Mouse (Mus musculus) neural tube, embryonic 12.5 days (tissue): ENCODE results near the gene Fgf12. TPM values are rescaled to one million over a fixed set of nuclear protein-coding genes. Genes with fewer than 3 reads are reported as not detected.

ENCODE experiments used
- ATAC-seq: fragments of 200-750 bp; cut with Nextera tagmentation; 2 replicates; pipeline ENCODE4 v1.8.0; 2017; ENCODE audit warnings: low read depth, mild to moderate bottlenecking, moderate TSS enrichment, moderate library complexity; ENCODE audit not compliant: low FRiP score
- H3K27ac ChIP-seq: fragments of 300-500 bp; sonication (generic); 2 replicates; pipeline ENCODE4 v1.5.1; 2016
- H3K27me3 ChIP-seq: fragments of 300-500 bp; sonication (generic); replicated peaks from 2 replicates; pipeline ENCODE4 v1.6.1; 2016; ENCODE audit warnings: mild to moderate bottlenecking
- H3K36me3 ChIP-seq: fragments of 300-500 bp; sonication (generic); 2 replicates; pipeline ENCODE4 v1.6.1; 2016; ENCODE audit warnings: mild to moderate bottlenecking
- H3K4me1 ChIP-seq: fragments of 300-500 bp; sonication (generic); 2 replicates; pipeline ENCODE4 v1.6.1; 2016
- H3K4me2 ChIP-seq: fragments of 300-500 bp; sonication (generic); replicated peaks from 2 replicates; pipeline ENCODE4 v1.6.1; 2016; ENCODE audit warnings: mild to moderate bottlenecking
- H3K4me3 ChIP-seq: fragments of 300-500 bp; sonication (generic); 2 replicates; pipeline ENCODE4 v1.5.1; 2016
- H3K9ac ChIP-seq: fragments of 300-500 bp; sonication (generic); 2 replicates; pipeline ENCODE4 v1.6.1; 2016; ENCODE audit warnings: mild to moderate bottlenecking
- H3K9me3 ChIP-seq: fragments of 300-500 bp; sonication (generic); 2 replicates; pipeline ENCODE4 v1.6.1; 2016; ENCODE audit warnings: mild to moderate bottlenecking
- WGBS: fragments of 180-500 bp; shearing (Covaris S2); methylation state at CpG from one replicate; pipeline ENCODE4 v1.1.7; 2016; 5-methylcytosine and 5-hydroxymethylcytosine counted together
- polyA plus RNA-seq: library from polyadenylated mRNA; unstranded; fragments of >200 nt; fragmentation: Nextera tagmentation; extraction: Ambion mirVana; gene quantifications from 2 replicates; pipeline ENCODE4 v1.2.1, GENCODE M21; 2016

Gene Fgf12
- polyA plus RNA-seq, 1 experiment from 2014 or later, result 18.5 TPM

GRCm38 (mm10) chr16:28512446-28512845, 240.4 kb downstream of the Fgf12 start:
- H3K9ac ChIP-seq, result no peak overlapping the region
- H3K27ac ChIP-seq, result no peak overlapping the region
- 74% methylated on average over 6 of the region's 6 CpGs for WGBS

DNA sequence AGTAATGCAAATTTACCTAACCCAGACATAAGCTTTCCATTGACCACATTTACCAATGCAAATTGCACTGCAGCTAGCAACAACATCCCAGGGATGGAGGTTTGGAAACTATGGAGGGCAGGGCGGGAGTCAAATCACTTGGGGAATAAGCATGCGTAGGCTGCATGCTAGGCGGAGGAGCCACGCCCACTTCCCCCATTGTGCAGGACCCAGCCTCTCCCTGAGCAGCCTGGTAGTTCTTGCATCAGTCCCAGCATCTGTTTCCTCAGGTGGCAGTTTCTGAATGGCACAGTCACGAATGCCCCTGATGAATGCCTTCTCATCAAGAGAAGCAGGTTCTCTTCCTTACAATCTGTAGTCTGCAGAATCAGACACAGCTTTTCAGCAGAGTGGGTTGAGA, 241.5 kb downstream of the Fgf12 start:
- H3K9me3 ChIP-seq, result no peaks in the 10 kb centered on the region
- 34% methylated on average over 5 of the region's 5 CpGs for WGBS
- H3K4me1 ChIP-seq, result no peaks in the 10 kb centered on the region
- no peaks in the 10 kb centered on the region for H3K36me3 ChIP-seq
- H3K9ac ChIP-seq, result no peak overlapping the region
- H3K27ac ChIP-seq, result no peak overlapping the region
- no peak overlapping the region for H3K4me2 ChIP-seq
- no peak overlapping the region for H3K4me3 ChIP-seq
- no peak for ATAC-seq
- H3K27me3 ChIP-seq, result no peaks in the 10 kb centered on the region

More at GRCm38 (mm10) chr16:28512446-28512845, 240.4 kb downstream of the Fgf12 start:
- Histone ChIP-seq H3K4me3 (no peak overlapping the region), H3K27me3 (no peaks in the 10 kb centered on the region), H3K4me2 (no peak overlapping the region), H3K4me1 (no peaks in the 10 kb centered on the region), H3K9me3 (no peaks in the 10 kb centered on the region), H3K36me3 (no peaks in the 10 kb centered on the region)
- ATAC-seq, result no peak

DNA sequence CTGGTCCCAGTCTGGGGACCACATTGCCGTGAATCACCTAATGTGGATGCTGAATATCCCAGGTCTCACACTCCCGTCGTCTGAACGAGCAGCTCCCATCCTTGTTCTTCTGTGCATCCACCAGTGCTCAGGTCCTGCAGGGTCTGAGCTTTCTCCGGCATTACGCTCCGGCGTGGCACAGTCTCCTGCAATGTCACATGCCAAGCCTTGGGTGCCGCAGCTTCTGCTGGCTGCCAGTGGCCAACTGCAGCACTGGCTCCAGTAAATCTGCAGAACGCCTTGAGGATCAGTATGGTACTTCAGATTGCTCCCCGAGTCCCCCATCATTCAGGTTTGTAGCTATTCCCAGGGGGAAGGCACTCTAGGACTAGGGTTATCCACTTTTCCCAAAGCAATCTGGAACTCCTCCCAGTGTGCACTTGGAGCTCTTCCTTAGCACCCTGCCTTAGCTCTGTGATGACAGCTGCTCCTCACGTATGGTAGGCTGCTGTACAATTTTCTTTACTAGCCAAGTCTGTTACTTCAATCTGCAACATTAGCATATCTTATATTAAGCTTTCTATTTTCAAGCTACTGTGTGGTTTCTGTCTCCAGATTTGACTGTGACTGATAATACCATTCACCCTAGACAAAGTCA, 254.8 kb downstream of the Fgf12 start:
- Histone ChIP-seq H3K27ac (no peak overlapping the region), H3K4me2 (no peak overlapping the region), H3K9me3 (no peaks in the 10 kb centered on the region), H3K4me1 (no peaks in the 10 kb centered on the region), H3K27me3 (no peaks in the 10 kb centered on the region), H3K9ac (no peak overlapping the region), H3K36me3 (no peaks in the 10 kb centered on the region), H3K4me3 (no peak overlapping the region)
- ATAC-seq, result no peak
- WGBS, result 87% methylated on average over 12 of the region's 12 CpGs

DNA sequence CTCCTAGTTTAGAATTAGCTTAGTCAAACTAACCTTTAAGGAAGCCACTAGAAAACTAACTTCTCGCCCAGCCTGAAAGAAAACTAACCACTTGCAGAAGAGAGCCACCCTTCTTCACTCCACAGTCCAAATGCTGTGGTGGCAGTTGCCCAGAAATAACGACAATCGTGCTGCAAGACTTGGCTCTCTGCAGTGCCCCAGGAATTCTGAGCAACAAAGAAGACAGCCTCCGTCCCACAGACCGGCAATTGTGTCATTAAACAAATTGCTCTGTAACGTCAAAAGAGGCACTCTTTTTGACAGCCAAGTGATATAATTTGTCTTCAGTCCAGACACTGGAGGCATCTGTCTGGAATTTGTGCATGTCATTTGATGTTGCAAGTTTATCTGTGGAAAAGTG, 261.2 kb downstream of the Fgf12 start:
- Histone ChIP-seq H3K9ac (no peak overlapping the region), H3K9me3 (no peaks in the 10 kb centered on the region), H3K4me2 (0 out of 2 replicates have a peak overlapping the region, but pooled peaks have one; percentile 30), H3K27ac (no peak overlapping the region), H3K4me3 (no peak overlapping the region), H3K4me1 (no peaks in the 10 kb centered on the region), H3K27me3 (no peaks in the 10 kb centered on the region), H3K36me3 (no peaks in the 10 kb centered on the region)
- ATAC-seq, result no peak
- 12% methylated on average over 6 of the region's 6 CpGs for WGBS

DNA sequence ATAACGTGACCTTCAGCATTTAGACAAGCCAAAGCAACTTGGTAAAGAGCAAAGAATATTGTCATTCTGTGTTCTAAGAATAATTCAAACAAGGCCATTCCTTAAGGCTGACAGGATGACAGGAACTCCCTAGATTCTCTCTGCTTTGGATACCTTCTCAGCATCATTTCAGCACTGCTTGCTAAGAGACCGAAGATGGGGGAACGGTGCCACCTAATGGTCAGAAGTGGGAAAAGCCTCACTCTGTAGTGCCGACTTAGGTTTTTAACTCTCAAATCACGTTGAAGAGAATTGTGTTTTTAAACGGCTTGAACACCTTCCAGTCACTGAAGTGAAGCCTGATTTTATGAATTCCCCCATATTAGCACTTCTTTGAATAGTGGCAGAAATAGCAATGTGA, 262.4 kb downstream of the Fgf12 start:
- Histone ChIP-seq H3K27me3 (no peaks in the 10 kb centered on the region), H3K9me3 (no peaks in the 10 kb centered on the region), H3K27ac (no peak overlapping the region), H3K4me3 (no peak overlapping the region), H3K9ac (no peak overlapping the region), H3K4me2 (no peak overlapping the region), H3K4me1 (no peaks in the 10 kb centered on the region), H3K36me3 (no peaks in the 10 kb centered on the region)
- peak; percentile 88 for ATAC-seq
- 12% methylated on average over 6 of the region's 6 CpGs for WGBS

GRCm38 (mm10) chr16:28484920-28485319, 267.9 kb downstream of the Fgf12 start:
- Histone ChIP-seq H3K4me2 (no peak overlapping the region), H3K36me3 (no peaks in the 10 kb centered on the region), H3K9ac (no peak overlapping the region), H3K4me1 (no peaks in the 10 kb centered on the region), H3K4me3 (no peak overlapping the region), H3K27ac (no peak overlapping the region), H3K27me3 (no peaks in the 10 kb centered on the region), H3K9me3 (peaks cover 4% of the 10 kb centered on the region; the same call in 1 of the 2 replicates)
- WGBS, result 84% methylated on average over 3 of the region's 3 CpGs
- no peak for ATAC-seq

- peaks cover 4% of the 10 kb centered on the region; the same call in 1 of the 2 replicates for H3K9me3 ChIP-seq
- H3K4me3 ChIP-seq, result no peak overlapping the region
- H3K9ac ChIP-seq, result no peak overlapping the region
- H3K4me1 ChIP-seq, result no peaks in the 10 kb centered on the region
- no peak overlapping the region for H3K27ac ChIP-seq
- no peaks in the 10 kb centered on the region for H3K36me3 ChIP-seq
- WGBS, result 100% methylated on average over 2 of the region's 2 CpGs
- H3K4me2 ChIP-seq, result no peak overlapping the region
- no peaks in the 10 kb centered on the region for H3K27me3 ChIP-seq
- ATAC-seq, result no peak
These were observed 273.8 kb downstream of the Fgf12 start for GRCm38 (mm10) chr16:28479022-28479421.

GRCm38 (mm10) chr16:28476651-28477050, 276.2 kb downstream of the Fgf12 start:
- WGBS, result 92% methylated on average over 4 of the region's 4 CpGs
- peaks cover 4% of the 10 kb centered on the region; the same call in 1 of the 2 replicates for H3K9me3 ChIP-seq
- H3K27ac ChIP-seq, result no peak overlapping the region
- no peak overlapping the region for H3K4me3 ChIP-seq
- no peak overlapping the region for H3K4me2 ChIP-seq
- ATAC-seq, result no peak
- no peak overlapping the region for H3K9ac ChIP-seq
- no peaks in the 10 kb centered on the region for H3K36me3 ChIP-seq
- no peaks in the 10 kb centered on the region for H3K4me1 ChIP-seq
- no peaks in the 10 kb centered on the region for H3K27me3 ChIP-seq

- Histone ChIP-seq H3K36me3 (no peaks in the 10 kb centered on the region), H3K9ac (no peak overlapping the region), H3K4me3 (no peak overlapping the region), H3K9me3 (peaks cover under 1% of the 10 kb centered on the region; the same call in 1 of the 2 replicates), H3K4me1 (no peaks in the 10 kb centered on the region), H3K27me3 (no peaks in the 10 kb centered on the region), H3K4me2 (no peak overlapping the region), H3K27ac (no peak overlapping the region)
- no peak for ATAC-seq
- WGBS, result 69% methylated on average over 1 of the region's 1 CpGs
These were observed 277.3 kb downstream of the Fgf12 start for GRCm38 (mm10) chr16:28475553-28475952.

GRCm38 (mm10) chr16:28454821-28455220, 298.0 kb downstream of the Fgf12 start:
- H3K27me3 ChIP-seq, result no peaks in the 10 kb centered on the region
- no peak for ATAC-seq
- no peaks in the 10 kb centered on the region for H3K36me3 ChIP-seq
- H3K4me3 ChIP-seq, result no peak overlapping the region
- no peak overlapping the region for H3K9ac ChIP-seq
- H3K9me3 ChIP-seq, result no peaks in the 10 kb centered on the region
- H3K27ac ChIP-seq, result no peak overlapping the region
- no peaks in the 10 kb centered on the region for H3K4me1 ChIP-seq
- H3K4me2 ChIP-seq, result no peak overlapping the region
- 85% methylated on average over 3 of the region's 3 CpGs for WGBS

DNA sequence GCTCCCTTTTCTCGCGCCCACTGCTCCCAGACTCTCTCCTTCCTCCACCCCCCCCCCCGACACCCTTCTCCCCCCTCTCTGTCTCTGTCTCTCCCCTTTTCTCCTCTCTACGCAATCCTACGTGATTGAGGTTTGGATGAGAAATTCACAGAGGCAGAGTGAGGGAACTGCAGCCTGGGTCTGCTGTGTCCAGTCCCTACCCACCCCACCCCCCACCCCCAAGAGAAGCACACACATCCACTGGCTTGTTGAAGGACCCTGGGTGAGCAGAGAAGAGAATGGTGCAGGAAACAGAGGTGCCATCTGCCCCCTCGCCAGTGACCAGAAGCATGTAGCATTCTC, 305.8 kb downstream of the Fgf12 start:
- Histone ChIP-seq H3K27me3 (peaks cover 19% of the 10 kb centered on the region), H3K4me3 (peak overlapping the region; percentile 66), H3K4me1 (peaks cover 22% of the 10 kb centered on the region), H3K27ac (no peak overlapping the region), H3K36me3 (no peaks in the 10 kb centered on the region), H3K4me2 (peak overlapping the region; percentile 98), H3K9ac (peak overlapping the region; percentile 69), H3K9me3 (no peaks in the 10 kb centered on the region)
- ATAC-seq, result peak; percentile 54
- 3% methylated on average over 5 of the region's 6 CpGs for WGBS

GRCm38 (mm10) chr16:28446334-28447113, 306.3 kb downstream of the Fgf12 start:
- WGBS, result under 1% methylated on average over 82 of the region's 82 CpGs
- peaks cover 19% of the 10 kb centered on the region for H3K27me3 ChIP-seq
- peak overlapping the region; percentile 98 for H3K4me2 ChIP-seq
- no peaks in the 10 kb centered on the region for H3K9me3 ChIP-seq
- H3K36me3 ChIP-seq, result no peaks in the 10 kb centered on the region
- H3K4me1 ChIP-seq, result peaks cover 22% of the 10 kb centered on the region
- peak overlapping the region; percentile 66 for H3K4me3 ChIP-seq
- peak; percentile 78 for ATAC-seq
- no peak overlapping the region; the same call in 1 of the 2 replicates for H3K27ac ChIP-seq
- peak overlapping the region; percentile 69 for H3K9ac ChIP-seq
